Mouse (Mus musculus) embryonic facial prominence, embryonic 15.5 days (tissue): Measurements from ENCODE around the gene Wbp2. TPM values are rescaled to one million over a fixed set of nuclear protein-coding genes. Genes with fewer than 3 reads are reported as not detected.

Source experiments
- ATAC-seq: fragments of 200-750 bp; cut with Nextera tagmentation; 2 replicates; pipeline ENCODE4 v1.8.0; 2017; ENCODE audit warnings: low read depth, moderate TSS enrichment; ENCODE audit not compliant: insufficient number of reproducible peaks, low FRiP score, low TSS enrichment
- H3K27ac ChIP-seq: fragments of 300-500 bp; sonication (generic); replicated peaks from 2 replicates; pipeline ENCODE4 v1.5.1; 2015; ENCODE audit warnings: mild to moderate bottlenecking, inconsistent platforms
- H3K27me3 ChIP-seq: fragments of 300-500 bp; sonication (generic); 2 replicates; pipeline ENCODE4 v1.6.1; 2015; ENCODE audit warnings: inconsistent platforms
- H3K36me3 ChIP-seq: fragments of 300-500 bp; sonication (generic); 2 replicates; pipeline ENCODE4 v1.6.1; 2015; ENCODE audit warnings: mild to moderate bottlenecking, inconsistent platforms
- H3K4me1 ChIP-seq: fragments of 300-500 bp; sonication (generic); 2 replicates; pipeline ENCODE4 v1.6.1; 2015; ENCODE audit warnings: inconsistent platforms
- H3K4me2 ChIP-seq: fragments of 300-500 bp; sonication (generic); replicated peaks from 2 replicates; pipeline ENCODE4 v1.6.1; 2015; ENCODE audit warnings: mild to moderate bottlenecking, inconsistent platforms
- H3K4me3 ChIP-seq: fragments of 300-500 bp; sonication (generic); replicated peaks from 2 replicates; pipeline ENCODE4 v1.5.1; 2015; ENCODE audit warnings: mild to moderate bottlenecking, inconsistent platforms
- H3K9ac ChIP-seq: fragments of 300-500 bp; sonication (generic); 2 replicates; pipeline ENCODE4 v1.6.1; 2015; ENCODE audit warnings: inconsistent platforms
- H3K9me3 ChIP-seq: fragments of 300-500 bp; sonication (generic); replicated peaks from 2 replicates; pipeline ENCODE4 v1.6.1; 2016; ENCODE audit warnings: inconsistent platforms
- WGBS: fragments of 180-500 bp; shearing (Covaris S2); methylation state at CpG from one replicate; pipeline ENCODE4 v1.1.7; 2015; 5-methylcytosine and 5-hydroxymethylcytosine counted together
- polyA plus RNA-seq: library from polyadenylated mRNA; unstranded; fragments of >200 nt; fragmentation: Nextera tagmentation; extraction: Ambion mirVana; gene quantifications from 2 replicates; pipeline ENCODE4 v1.2.1, GENCODE M21; 2015

Wbp2 gene
- polyA plus RNA-seq: 68.6 and 90.8 TPM in 2 replicates

DNA sequence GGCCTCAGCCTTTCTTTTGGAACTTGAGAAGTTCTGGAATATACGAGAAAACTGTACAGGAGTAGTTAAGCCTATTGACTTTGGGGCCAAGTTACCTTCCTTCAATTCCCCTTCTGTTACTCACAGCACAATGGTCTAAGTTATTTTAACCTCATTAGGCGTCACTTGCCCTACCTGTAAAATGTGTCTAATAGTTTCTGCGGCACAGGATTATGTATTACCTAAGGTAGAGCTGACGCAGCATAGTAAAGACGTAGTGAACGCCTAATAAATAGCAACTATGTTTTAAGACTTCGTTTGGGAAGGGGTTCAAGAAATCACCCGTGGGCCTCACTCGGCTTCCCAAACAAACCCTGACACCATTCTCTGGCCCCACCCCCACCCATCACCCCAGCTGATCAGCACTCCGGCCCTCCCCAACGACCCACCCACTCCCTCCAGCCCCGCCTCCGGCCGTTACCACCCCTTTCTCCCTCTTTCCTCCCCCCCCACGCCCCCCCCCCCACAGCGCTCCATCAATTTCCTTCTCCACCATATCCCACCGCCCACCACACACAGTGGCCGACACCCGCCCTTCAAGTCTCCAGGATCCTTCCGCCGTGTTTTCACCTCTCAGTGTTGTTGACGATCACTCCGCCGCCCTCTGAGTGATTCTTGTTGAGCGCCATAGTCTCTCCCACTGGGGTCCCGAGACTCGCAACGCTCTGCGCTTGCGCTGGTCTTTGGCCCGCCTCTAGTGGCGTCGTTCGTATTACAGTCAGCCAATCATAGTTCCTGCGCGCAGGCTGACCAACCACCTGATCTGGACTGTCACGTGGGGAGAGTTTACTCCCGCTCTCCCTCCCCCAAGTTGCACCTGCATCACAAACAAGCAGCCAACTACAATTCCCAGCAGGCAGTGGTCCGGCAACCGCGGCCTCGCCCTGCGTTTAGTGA is at the start of gene Wbp2:
TSS of gene Wbp2 (minus strand) at position 738 of the 936 bp plus-strand sequence.
- H3K9me3 ChIP-seq: no peaks in the 10 kb centered on the region
- no peaks in the 10 kb centered on the region for H3K27me3 ChIP-seq
- H3K4me2 ChIP-seq: peak within 1 kb of the TSS; percentile 64
- H3K4me3 ChIP-seq: peak within 1 kb of the TSS; percentile 54
- H3K4me1 ChIP-seq: peaks cover 25% of the 10 kb centered on the region
- H3K36me3 ChIP-seq: peaks cover 23% of the 10 kb centered on the region
- peak within 1 kb of the TSS; percentile 86 for H3K27ac ChIP-seq
- peak; percentile 98 for ATAC-seq
- WGBS: 4% methylated on average over 39 of the region's 43 CpGs
- peak within 1 kb of the TSS; percentile 42 for H3K9ac ChIP-seq

- H3K4me1 ChIP-seq: peaks cover 55% of the 10 kb centered on the region
Observed at GRCm38 (mm10) chr11:116134171-116134570, 47.4 kb upstream of the Wbp2 start.

GRCm38 (mm10) chr11:116133497-116133896 is 46.7 kb upstream of the Wbp2 start:
- Histone ChIP-seq H3K4me1 (peaks cover 53% of the 10 kb centered on the region), H3K9me3 (no peaks in the 10 kb centered on the region), H3K9ac (no peak overlapping the region), H3K27me3 (no peaks in the 10 kb centered on the region), H3K27ac (0 out of 2 replicates have a peak overlapping the region, but pooled peaks have one; percentile 39), H3K4me2 (no peak overlapping the region), H3K36me3 (peaks cover 32% of the 10 kb centered on the region), H3K4me3 (no peak overlapping the region)
- WGBS: 43% methylated on average over 5 of the region's 5 CpGs
- no peak for ATAC-seq

More at GRCm38 (mm10) chr11:116134171-116134570, 47.4 kb upstream of the Wbp2 start:
- Histone ChIP-seq H3K27me3 (no peaks in the 10 kb centered on the region), H3K4me3 (no peak overlapping the region), H3K9ac (no peak overlapping the region), H3K27ac (no peak overlapping the region), H3K9me3 (no peaks in the 10 kb centered on the region), H3K4me2 (no peak overlapping the region), H3K36me3 (peaks cover 32% of the 10 kb centered on the region)
- ATAC-seq: no peak
- WGBS: 86% methylated on average over 10 of the region's 10 CpGs

DNA sequence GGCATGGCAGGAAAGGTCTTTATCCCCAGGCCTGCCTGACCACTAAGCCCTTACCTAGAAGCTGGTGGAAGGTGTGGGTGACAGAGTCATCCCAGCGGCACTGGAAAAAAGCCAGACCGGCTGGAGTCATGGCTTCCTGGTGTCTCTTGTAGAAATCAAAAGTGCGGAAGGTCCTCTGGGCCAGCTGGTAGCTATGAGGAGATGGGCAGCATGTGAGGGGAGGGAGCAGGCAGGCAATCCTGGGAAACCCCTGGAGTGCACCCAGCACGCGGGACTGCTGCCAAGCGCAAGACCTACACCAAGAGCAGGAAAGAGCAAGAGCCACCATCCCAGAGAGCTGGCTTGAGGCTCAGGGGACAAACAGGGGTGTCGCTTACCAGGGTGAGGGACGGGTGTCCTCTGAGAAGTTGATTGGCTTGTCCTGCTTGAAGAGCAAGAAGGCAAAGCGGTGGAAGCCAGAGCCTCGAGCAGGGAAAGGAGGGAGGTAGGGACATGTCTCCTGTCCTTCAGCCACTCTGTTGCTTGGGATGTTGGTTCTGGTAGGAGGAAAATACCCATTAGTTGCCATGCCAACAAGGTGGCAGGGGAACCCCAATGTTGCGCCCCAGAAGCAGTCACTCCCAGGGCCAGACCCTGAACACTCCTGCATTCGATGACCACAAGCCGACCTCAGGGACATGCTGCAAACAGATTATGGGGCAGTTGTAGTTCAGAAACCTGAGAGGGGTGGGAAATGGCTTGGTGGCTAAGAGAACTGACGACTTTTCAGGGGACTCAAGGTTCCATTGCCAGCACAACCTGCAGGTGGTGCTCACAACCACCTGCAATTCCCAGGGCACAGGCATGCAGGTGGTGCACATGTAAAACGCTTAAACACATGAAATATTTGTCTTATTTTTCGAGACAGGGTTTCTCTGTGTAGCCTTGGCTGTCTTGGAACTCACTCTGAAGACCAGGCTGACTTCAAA is 45.9 kb upstream of the Wbp2 start:
- Histone ChIP-seq H3K4me2 (no peak overlapping the region), H3K36me3 (peaks cover 32% of the 10 kb centered on the region), H3K4me1 (peaks cover 52% of the 10 kb centered on the region), H3K9me3 (no peaks in the 10 kb centered on the region), H3K27ac (peak overlapping the region; percentile 44), H3K9ac (0 out of 2 replicates have a peak overlapping the region, but pooled peaks have one; percentile 18), H3K4me3 (no peak overlapping the region), H3K27me3 (no peaks in the 10 kb centered on the region)
- no peak for ATAC-seq
- 72% methylated on average over 16 of the region's 16 CpGs for WGBS

DNA sequence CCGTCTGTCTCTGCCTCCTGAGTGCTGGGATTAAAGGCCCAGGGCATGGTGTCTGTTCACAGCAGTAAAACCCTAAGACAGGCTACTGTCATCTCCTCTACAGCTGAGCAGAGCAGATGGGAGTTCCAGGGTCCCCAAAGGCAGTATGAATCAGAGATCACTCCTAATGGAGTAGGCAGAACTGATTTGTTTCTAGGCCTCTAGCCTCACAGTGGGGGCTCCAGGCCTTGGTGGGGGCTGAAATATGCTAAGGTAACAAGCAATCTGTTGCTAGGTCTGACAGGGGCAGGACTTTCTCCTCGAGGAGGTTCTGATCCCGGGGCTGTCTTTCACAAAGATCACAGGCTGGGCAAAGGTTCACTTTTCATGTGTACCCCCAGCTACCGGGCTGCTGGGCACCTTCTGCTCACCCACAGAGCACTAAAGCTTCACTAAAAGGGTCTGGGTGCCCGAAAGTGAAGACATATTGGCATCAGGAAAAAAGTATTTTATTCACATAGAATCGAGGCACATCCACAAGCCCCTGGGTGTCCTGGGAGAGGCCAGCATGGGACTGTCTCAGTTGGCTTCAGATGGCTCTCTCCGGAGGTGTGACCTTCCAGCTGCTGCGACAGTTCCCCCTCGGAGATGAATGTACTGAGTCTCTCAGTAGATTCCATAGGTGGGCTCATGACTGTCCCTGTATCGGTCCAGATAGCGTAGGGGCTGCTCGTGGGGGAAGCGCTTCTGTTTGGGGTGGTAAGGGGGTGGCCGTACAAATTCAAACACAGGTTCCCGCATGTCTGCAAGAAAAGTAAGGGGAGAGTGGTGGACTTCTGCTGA is 44.8 kb upstream of the Wbp2 start:
- no peaks in the 10 kb centered on the region for H3K27me3 ChIP-seq
- 82% methylated on average over 15 of the region's 15 CpGs for WGBS
- peaks cover 32% of the 10 kb centered on the region for H3K36me3 ChIP-seq
- H3K9ac ChIP-seq: no peak overlapping the region
- H3K27ac ChIP-seq: peak overlapping the region; percentile 94
- peaks cover 56% of the 10 kb centered on the region for H3K4me1 ChIP-seq
- peak overlapping the region; percentile 63 for H3K4me3 ChIP-seq
- no peak for ATAC-seq
- peak overlapping the region; percentile 78 for H3K4me2 ChIP-seq
- no peaks in the 10 kb centered on the region for H3K9me3 ChIP-seq

- WGBS: under 1% methylated on average over 69 of the region's 69 CpGs
Observed at GRCm38 (mm10) chr11:116130488-116131205, 43.9 kb upstream of the Wbp2 start, which contains the start of gene Trim65. Trim65 (minus strand) TSS chr11:116131128.

DNA sequence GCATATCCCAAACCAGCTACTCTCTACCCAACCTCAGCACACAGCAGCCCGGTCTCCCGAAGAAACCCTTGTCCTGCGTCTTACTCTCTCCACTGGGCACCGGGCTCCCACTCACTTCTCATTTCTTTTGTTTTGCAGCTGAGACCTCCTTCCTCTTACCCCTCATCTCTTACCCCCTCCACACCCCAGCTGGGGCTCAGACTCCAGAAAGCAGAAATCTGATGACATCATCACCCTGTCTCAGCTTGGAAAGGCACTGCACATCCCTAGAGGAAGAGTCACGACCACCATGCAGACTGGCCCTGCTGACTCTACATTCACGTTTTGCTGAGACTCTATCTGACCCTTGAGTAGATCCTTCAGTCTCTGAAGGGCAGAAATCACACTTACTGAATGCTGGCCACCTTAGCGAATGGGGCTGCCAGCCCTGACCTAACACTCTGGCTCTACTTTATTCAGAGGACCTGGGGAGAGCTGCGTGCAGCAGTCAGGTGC is 43.2 kb upstream of the Wbp2 start:
- H3K4me3 ChIP-seq: peak overlapping the region; percentile 63
- no peak for ATAC-seq
- H3K9me3 ChIP-seq: no peaks in the 10 kb centered on the region
- H3K4me2 ChIP-seq: peak overlapping the region; percentile 78
- no peaks in the 10 kb centered on the region for H3K27me3 ChIP-seq
- WGBS: 44% methylated on average over 8 of the region's 8 CpGs
- H3K4me1 ChIP-seq: peaks cover 57% of the 10 kb centered on the region
- H3K27ac ChIP-seq: peak overlapping the region; percentile 94
- peaks cover 38% of the 10 kb centered on the region for H3K36me3 ChIP-seq
- H3K9ac ChIP-seq: peak overlapping the region; percentile 52

More at GRCm38 (mm10) chr11:116130488-116131205, 43.9 kb upstream of the Wbp2 start, which contains the start of gene Trim65:
- Histone ChIP-seq H3K4me2 (peak within 1 kb of the TSS; percentile 78), H3K27ac (peak within 1 kb of the TSS; percentile 94), H3K36me3 (peaks cover 35% of the 10 kb centered on the region), H3K27me3 (no peaks in the 10 kb centered on the region), H3K9ac (peak within 1 kb of the TSS; percentile 52), H3K9me3 (no peaks in the 10 kb centered on the region), H3K4me3 (peak within 1 kb of the TSS; percentile 63), H3K4me1 (peaks cover 57% of the 10 kb centered on the region)
- peak; percentile 85 for ATAC-seq

GRCm38 (mm10) chr11:116129091-116129790 is 42.4 kb upstream of the Wbp2 start:
- H3K4me3 ChIP-seq: no peak overlapping the region; the same call in 1 of the 2 replicates
- H3K27ac ChIP-seq: no peak overlapping the region
- no peak overlapping the region for H3K9ac ChIP-seq
- H3K4me2 ChIP-seq: peak overlapping the region; percentile 78
- ATAC-seq: no peak
- peaks cover 57% of the 10 kb centered on the region for H3K4me1 ChIP-seq
- H3K27me3 ChIP-seq: no peaks in the 10 kb centered on the region
- WGBS: 75% methylated on average over 9 of the region's 9 CpGs
- peaks cover 30% of the 10 kb centered on the region for H3K36me3 ChIP-seq
- H3K9me3 ChIP-seq: no peaks in the 10 kb centered on the region

DNA sequence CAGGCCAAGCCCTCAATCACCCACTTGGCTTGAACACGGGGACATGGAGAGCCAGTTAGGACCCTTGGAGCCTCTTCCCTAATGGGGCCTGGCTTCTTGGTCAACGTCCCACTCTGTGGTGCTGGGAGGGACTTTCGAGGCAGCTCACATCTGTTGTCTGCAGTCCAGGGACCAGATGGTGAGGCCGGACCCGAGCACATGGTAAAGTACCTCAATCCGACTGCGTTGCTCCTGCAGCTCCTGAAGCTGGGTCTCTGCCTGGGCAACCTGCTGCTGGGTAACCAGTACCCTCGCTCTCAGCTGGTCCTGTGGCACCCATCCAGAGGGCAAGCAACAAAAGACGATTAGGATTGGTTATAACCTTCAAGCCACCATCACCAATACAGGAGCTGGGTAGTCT is 41.2 kb upstream of the Wbp2 start:
- Histone ChIP-seq H3K36me3 (peaks cover 25% of the 10 kb centered on the region), H3K27me3 (no peaks in the 10 kb centered on the region), H3K4me3 (no peak overlapping the region), H3K27ac (peak overlapping the region; percentile 39; the same call in 1 of the 2 replicates), H3K4me1 (peaks cover 50% of the 10 kb centered on the region), H3K9ac (no peak overlapping the region), H3K4me2 (no peak overlapping the region), H3K9me3 (no peaks in the 10 kb centered on the region)
- 73% methylated on average over 9 of the region's 9 CpGs for WGBS
- ATAC-seq: no peak
